Mouse (Mus musculus) heart, postnatal 36 days (tissue): ENCODE measurements around the gene Hivep1. TPM values are rescaled to one million over a fixed set of nuclear protein-coding genes. Genes with fewer than 3 reads are reported as not detected.
A peak's percentile ranks its signal among the peaks of the same experiment; 100 is the strongest.

ENCODE experiments used
- DNase-seq, 2 experiments: peaks; one replicate each; pipeline ENCODE4 v3.0.0; 2021 to 2022
- intact Hi-C: fragments of 180-260 bp; cut with DNase I; formaldehyde crosslinking; loops from one replicate; pipeline ENCODE4 v1.15.1; 2025
- total RNA-seq, 2 experiments: library from RNA; stranded (reverse); gene quantifications; 2 replicates each; pipeline ENCODE4 v1.2.3; 2021

Gene Hivep1
- total RNA-seq, 2 experiments from 2014 or later, result 25.6 to 27.4 TPM

GRCm38 (mm10) chr13:42184131-42184530 lies 132.3 kb downstream of the Hivep1 start:
- intact Hi-C loops, result no loop called here

GRCm38 (mm10) chr13:42193016-42193415 lies 141.2 kb downstream of the Hivep1 start:
- DNase-seq, result no peak
- intact Hi-C loops, result no loop called here

More at GRCm38 (mm10) chr13:42184131-42184530, 132.3 kb downstream of the Hivep1 start:
- no peak for DNase-seq

- no peak for DNase-seq
- intact Hi-C loops, result no loop called here
These were observed 143.8 kb downstream of the Hivep1 start for GRCm38 (mm10) chr13:42195671-42196070.

GRCm38 (mm10) chr13:42197656-42198055 lies 145.8 kb downstream of the Hivep1 start:
- intact Hi-C loops, result no loop called here
- DNase-seq, result no peak

GRCm38 (mm10) chr13:42213556-42213955 lies 161.7 kb downstream of the Hivep1 start:
- no peak for DNase-seq
- intact Hi-C loops, result no loop called here

- intact Hi-C loops, result no loop called here
- DNase-seq, result no peak
These were observed 170.6 kb downstream of the Hivep1 start for GRCm38 (mm10) chr13:42222401-42222800.

- intact Hi-C loops, result no loop called here
- DNase-seq, result no peak
These were observed 177.0 kb downstream of the Hivep1 start for GRCm38 (mm10) chr13:42228849-42229248.

- DNase-seq, result peak in 1 of 2 experiments; percentile 2
- intact Hi-C loops, result no loop called here
These were observed 182.1 kb downstream of the Hivep1 start for GRCm38 (mm10) chr13:42233741-42234419.

- no peak for DNase-seq
- intact Hi-C loops, result no loop called here
These were observed 186.7 kb downstream of the Hivep1 start for GRCm38 (mm10) chr13:42238520-42238919.

GRCm38 (mm10) chr13:42242131-42242530 lies 190.3 kb downstream of the Hivep1 start:
- intact Hi-C loops, result loop anchor here (5.0 kb wide), 1 partner anchor 190 kb away; the partner anchor contains the start of gene Hivep1
- no peak for DNase-seq

Other genes starting within 250 kb of the Hivep1 start
- 1 to 10 TPM in 1 of 2 experiments, under 1 TPM in 1; 0.79 to 2.6 TPM for gene Adtrp, start 204.3 kb upstream of the Hivep1 start, total RNA-seq
- gene Edn1, start 249.5 kb downstream of the Hivep1 start, total RNA-seq, result 1 to 10 TPM; 5.3 TPM